Mouse (Mus musculus) intestine, embryonic 15.5 days (tissue): ENCODE measurements around the gene Cdx2. TPM values are rescaled to one million over a fixed set of nuclear protein-coding genes. Genes with fewer than 3 reads are reported as not detected.

Experiments
- ATAC-seq: fragments of 200-750 bp; cut with Nextera tagmentation; 2 replicates; pipeline ENCODE4 v1.8.0; 2017; ENCODE audit warnings: moderate TSS enrichment, moderate library complexity
- H3K27ac ChIP-seq: fragments of 300-500 bp; sonication (generic); 2 replicates; pipeline ENCODE4 v1.5.1; 2015; ENCODE audit warnings: mild to moderate bottlenecking, inconsistent platforms
- H3K27me3 ChIP-seq: fragments of 300-500 bp; sonication (generic); replicated peaks from 2 replicates; pipeline ENCODE4 v1.6.1; 2015; ENCODE audit warnings: inconsistent platforms
- H3K36me3 ChIP-seq: fragments of 300-500 bp; sonication (generic); 2 replicates; pipeline ENCODE4 v1.6.1; 2015; ENCODE audit warnings: inconsistent platforms
- H3K4me1 ChIP-seq: fragments of 300-500 bp; sonication (generic); replicated peaks from 2 replicates; pipeline ENCODE4 v1.6.1; 2015; ENCODE audit warnings: inconsistent platforms
- H3K4me2 ChIP-seq: fragments of 300-500 bp; sonication (generic); replicated peaks from 2 replicates; pipeline ENCODE4 v1.6.1; 2015; ENCODE audit warnings: mild to moderate bottlenecking, inconsistent platforms
- H3K4me3 ChIP-seq: fragments of 300-500 bp; sonication (generic); replicated peaks from 2 replicates; pipeline ENCODE4 v1.5.1; 2015; ENCODE audit warnings: inconsistent platforms
- H3K9ac ChIP-seq: fragments of 300-500 bp; sonication (generic); 2 replicates; pipeline ENCODE4 v1.6.1; 2015; ENCODE audit warnings: inconsistent platforms
- H3K9me3 ChIP-seq: fragments of 300-500 bp; sonication (generic); 2 replicates; pipeline ENCODE4 v1.6.1; 2016; ENCODE audit warnings: inconsistent platforms
- WGBS: fragments of 180-500 bp; shearing (Covaris S2); methylation state at CpG from one replicate; pipeline ENCODE4 v1.1.7; 2015; 5-methylcytosine and 5-hydroxymethylcytosine counted together
- polyA plus RNA-seq: library from polyadenylated mRNA; unstranded; fragments of >200 nt; fragmentation: Nextera tagmentation; extraction: Ambion mirVana; gene quantifications from 2 replicates; pipeline ENCODE4 v1.2.1, GENCODE M21; 2015

The Cdx2 gene
- polyA plus RNA-seq, 1 experiment from 2014 or later, result 38.2 TPM

- Histone ChIP-seq H3K9me3 (no peaks in the 10 kb centered on the region), H3K27ac (no peak overlapping the region), H3K36me3 (no peaks in the 10 kb centered on the region), H3K4me3 (no peak overlapping the region), H3K9ac (no peak overlapping the region), H3K27me3 (no peaks in the 10 kb centered on the region), H3K4me1 (no peaks in the 10 kb centered on the region), H3K4me2 (no peak overlapping the region)
- ATAC-seq, result 0 out of 2 replicates have a peak, but pooled peaks have one; percentile 31
- WGBS, result 29% methylated on average over 7 of the region's 7 CpGs
Observed at GRCm38 (mm10) chr5:147332711-147333110, 25.6 kb upstream of the Cdx2 start.

GRCm38 (mm10) chr5:147331547-147331946 lies 24.5 kb upstream of the Cdx2 start:
- Histone ChIP-seq H3K4me2 (no peak overlapping the region), H3K4me1 (no peaks in the 10 kb centered on the region), H3K4me3 (no peak overlapping the region), H3K27me3 (no peaks in the 10 kb centered on the region), H3K9ac (no peak overlapping the region), H3K36me3 (no peaks in the 10 kb centered on the region), H3K9me3 (no peaks in the 10 kb centered on the region), H3K27ac (no peak overlapping the region)
- no peak for ATAC-seq
- 47% methylated on average over 2 of the region's 2 CpGs for WGBS

DNA sequence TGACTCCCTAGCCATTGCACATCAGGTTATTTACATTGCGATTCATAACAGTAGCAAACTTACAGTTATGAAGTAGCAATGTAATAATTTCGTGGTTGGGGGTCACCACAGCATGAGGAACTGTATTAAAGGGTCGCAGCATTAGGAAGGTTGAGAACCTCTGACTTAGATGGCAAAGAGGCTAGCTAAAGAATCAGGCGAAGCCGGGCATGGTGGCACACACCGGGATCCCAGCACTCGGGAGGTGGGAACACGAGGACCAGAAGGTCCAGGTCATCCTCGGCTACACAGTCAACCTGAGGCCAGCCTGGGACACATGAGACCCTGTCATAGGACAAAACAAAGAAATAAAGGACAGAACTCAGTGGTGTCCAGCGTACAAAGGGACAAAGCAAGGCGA lies 22.9 kb upstream of the Cdx2 start:
- H3K36me3 ChIP-seq, result no peaks in the 10 kb centered on the region
- no peak overlapping the region for H3K4me3 ChIP-seq
- ATAC-seq, result no peak
- no peak overlapping the region for H3K27ac ChIP-seq
- H3K9me3 ChIP-seq, result no peaks in the 10 kb centered on the region
- H3K9ac ChIP-seq, result no peak overlapping the region
- no peaks in the 10 kb centered on the region for H3K27me3 ChIP-seq
- no peak overlapping the region for H3K4me2 ChIP-seq
- 88% methylated on average over 11 of the region's 11 CpGs for WGBS
- no peaks in the 10 kb centered on the region for H3K4me1 ChIP-seq

DNA sequence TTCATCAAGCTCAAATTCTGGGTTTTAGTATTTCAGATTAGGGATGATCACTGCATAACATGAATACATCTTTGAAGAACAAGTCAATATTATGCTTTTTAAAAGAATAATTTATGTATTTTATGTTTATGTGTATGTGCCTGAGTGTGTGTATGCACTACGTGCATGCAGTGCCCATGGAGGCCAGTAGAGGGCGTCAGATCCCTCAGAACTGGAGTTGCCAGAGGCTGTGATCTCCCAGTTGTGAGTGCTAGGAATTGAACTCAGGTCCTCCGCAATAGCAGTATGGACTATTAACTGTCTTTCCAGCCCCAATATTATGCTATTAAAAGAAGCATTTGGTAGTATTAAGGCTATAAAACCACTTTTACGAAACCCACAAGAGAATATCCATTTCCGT lies 20.6 kb upstream of the Cdx2 start:
- Histone ChIP-seq H3K4me1 (0 out of 2 replicates have a peak, but pooled peaks cover 3% of the 10 kb centered on the region), H3K9ac (no peak overlapping the region), H3K27me3 (0 out of 2 replicates have a peak, but pooled peaks cover 2% of the 10 kb centered on the region), H3K27ac (no peak overlapping the region), H3K4me3 (no peak overlapping the region), H3K4me2 (no peak overlapping the region), H3K36me3 (no peaks in the 10 kb centered on the region), H3K9me3 (no peaks in the 10 kb centered on the region)
- ATAC-seq, result no peak
- WGBS, result 91% methylated on average over 5 of the region's 5 CpGs

DNA sequence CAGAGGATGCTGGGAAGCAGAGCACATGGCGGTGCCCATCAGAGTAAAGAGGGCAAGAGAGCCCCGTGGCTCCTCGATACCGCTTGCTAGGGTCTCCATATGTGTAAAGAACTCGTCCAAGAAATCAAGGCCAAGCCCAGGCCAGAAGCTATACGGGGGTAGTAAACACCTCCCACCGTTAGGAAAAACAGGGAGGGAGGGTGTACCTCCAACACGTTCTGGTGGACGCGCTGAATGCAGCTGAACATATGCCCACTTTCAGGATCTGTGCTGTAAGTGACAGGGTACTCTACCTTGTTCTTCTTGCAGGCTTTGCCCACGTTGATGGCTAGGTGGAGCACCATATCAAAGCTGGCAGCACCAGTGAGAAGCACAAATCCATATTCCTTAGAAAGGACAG lies 18.9 kb upstream of the Cdx2 start:
- Histone ChIP-seq H3K4me3 (no peak overlapping the region), H3K36me3 (no peaks in the 10 kb centered on the region), H3K27me3 (peaks cover 10% of the 10 kb centered on the region; the same call in 1 of the 2 replicates), H3K9ac (no peak overlapping the region), H3K9me3 (no peaks in the 10 kb centered on the region), H3K27ac (no peak overlapping the region), H3K4me1 (0 out of 2 replicates have a peak, but pooled peaks cover 3% of the 10 kb centered on the region), H3K4me2 (no peak overlapping the region)
- whole genome bisulfite sequencing, result 72% methylated on average over 11 of the region's 11 CpGs
- ATAC-seq, result no peak

DNA sequence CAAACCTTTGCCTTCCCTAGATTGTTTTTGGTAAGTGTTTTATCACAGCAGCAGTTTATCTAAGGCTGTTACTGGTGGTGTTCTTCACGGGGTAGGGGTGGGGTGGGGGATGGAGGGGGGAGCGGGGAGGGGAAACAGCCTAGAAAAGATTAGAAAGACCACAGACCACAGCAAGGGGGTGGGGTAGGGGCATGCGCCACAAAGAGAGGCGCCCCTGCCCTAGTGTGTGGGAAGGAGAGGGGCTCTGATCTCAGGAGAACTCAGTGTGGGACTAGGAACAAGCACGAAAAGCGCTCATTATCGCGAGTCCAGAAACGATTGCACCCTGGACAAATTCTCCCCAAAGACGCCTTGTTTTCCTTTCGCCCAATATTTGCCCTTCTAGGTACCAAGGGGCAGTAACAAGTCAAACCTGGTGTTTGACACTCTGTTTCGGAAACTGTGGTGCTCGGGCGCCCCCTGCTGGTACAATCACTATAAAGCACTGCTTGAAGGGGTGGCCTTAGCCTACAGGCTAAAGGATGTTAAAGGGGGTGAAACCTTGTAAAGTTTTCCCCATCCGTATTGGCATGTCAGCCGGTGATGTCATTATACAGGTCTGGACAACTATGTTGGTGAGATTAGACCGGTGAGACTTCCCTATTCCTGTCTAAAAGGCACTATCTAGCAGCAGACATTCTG lies 16.3 kb upstream of the Cdx2 start:
- 13% methylated on average over 17 of the region's 17 CpGs for WGBS
- Histone ChIP-seq H3K4me2 (peak overlapping the region; percentile 26; the same call in 1 of the 2 replicates), H3K9ac (no peak overlapping the region), H3K4me1 (0 out of 2 replicates have a peak, but pooled peaks cover 3% of the 10 kb centered on the region), H3K27ac (no peak overlapping the region), H3K4me3 (no peak overlapping the region), H3K27me3 (peaks cover 20% of the 10 kb centered on the region), H3K9me3 (no peaks in the 10 kb centered on the region), H3K36me3 (no peaks in the 10 kb centered on the region)
- ATAC-seq, result peak; percentile 61

GRCm38 (mm10) chr5:147322183-147322582 lies 15.1 kb upstream of the Cdx2 start, which contains the start of gene Urad:
TSS of gene Urad (minus strand) at chr5:147322440.
- no peaks in the 10 kb centered on the region for H3K9me3 ChIP-seq
- H3K4me1 ChIP-seq, result 0 out of 2 replicates have a peak, but pooled peaks cover 3% of the 10 kb centered on the region
- H3K4me2 ChIP-seq, result peak within 1 kb of the TSS; percentile 26; the same call in 1 of the 2 replicates
- no peak within 1 kb of the TSS for H3K9ac ChIP-seq
- ATAC-seq, result no peak
- no peak within 1 kb of the TSS for H3K27ac ChIP-seq
- no peaks in the 10 kb centered on the region for H3K36me3 ChIP-seq
- peaks cover 30% of the 10 kb centered on the region for H3K27me3 ChIP-seq
- no peak within 1 kb of the TSS for H3K4me3 ChIP-seq
- 53% methylated on average over 8 of the region's 8 CpGs for WGBS

GRCm38 (mm10) chr5:147319653-147320052 lies 12.6 kb upstream of the Cdx2 start:
- H3K36me3 ChIP-seq, result no peaks in the 10 kb centered on the region
- peak; percentile 15; the same call in 1 of the 2 replicates for ATAC-seq
- H3K4me3 ChIP-seq, result no peak overlapping the region
- no peak overlapping the region for H3K4me2 ChIP-seq
- peaks cover 54% of the 10 kb centered on the region for H3K27me3 ChIP-seq
- H3K27ac ChIP-seq, result no peak overlapping the region
- H3K9ac ChIP-seq, result no peak overlapping the region
- no peaks in the 10 kb centered on the region for H3K9me3 ChIP-seq
- 0 out of 2 replicates have a peak, but pooled peaks cover 3% of the 10 kb centered on the region for H3K4me1 ChIP-seq

- Histone ChIP-seq H3K4me2 (0 out of 2 replicates have a peak overlapping the region, but pooled peaks have one; percentile 34), H3K4me3 (no peak overlapping the region), H3K36me3 (no peaks in the 10 kb centered on the region), H3K9me3 (no peaks in the 10 kb centered on the region), H3K9ac (no peak overlapping the region), H3K27ac (peak overlapping the region; percentile 51; the same call in 1 of the 2 replicates), H3K27me3 (peaks cover 69% of the 10 kb centered on the region), H3K4me1 (no peaks in the 10 kb centered on the region)
- ATAC-seq, result peak; percentile 13
- WGBS, result 28% methylated on average over 7 of the region's 7 CpGs
Observed at GRCm38 (mm10) chr5:147317991-147318390, 10.9 kb upstream of the Cdx2 start.

- Histone ChIP-seq H3K9me3 (no peaks in the 10 kb centered on the region), H3K36me3 (no peaks in the 10 kb centered on the region), H3K9ac (no peak overlapping the region), H3K4me2 (peak overlapping the region; percentile 34), H3K4me1 (no peaks in the 10 kb centered on the region), H3K27me3 (peaks cover 67% of the 10 kb centered on the region), H3K4me3 (no peak overlapping the region), H3K27ac (peak overlapping the region; percentile 56)
- ATAC-seq, result peak; percentile 66
- WGBS, result 5% methylated on average over 7 of the region's 7 CpGs
Observed at GRCm38 (mm10) chr5:147317321-147317720, 10.3 kb upstream of the Cdx2 start.

DNA sequence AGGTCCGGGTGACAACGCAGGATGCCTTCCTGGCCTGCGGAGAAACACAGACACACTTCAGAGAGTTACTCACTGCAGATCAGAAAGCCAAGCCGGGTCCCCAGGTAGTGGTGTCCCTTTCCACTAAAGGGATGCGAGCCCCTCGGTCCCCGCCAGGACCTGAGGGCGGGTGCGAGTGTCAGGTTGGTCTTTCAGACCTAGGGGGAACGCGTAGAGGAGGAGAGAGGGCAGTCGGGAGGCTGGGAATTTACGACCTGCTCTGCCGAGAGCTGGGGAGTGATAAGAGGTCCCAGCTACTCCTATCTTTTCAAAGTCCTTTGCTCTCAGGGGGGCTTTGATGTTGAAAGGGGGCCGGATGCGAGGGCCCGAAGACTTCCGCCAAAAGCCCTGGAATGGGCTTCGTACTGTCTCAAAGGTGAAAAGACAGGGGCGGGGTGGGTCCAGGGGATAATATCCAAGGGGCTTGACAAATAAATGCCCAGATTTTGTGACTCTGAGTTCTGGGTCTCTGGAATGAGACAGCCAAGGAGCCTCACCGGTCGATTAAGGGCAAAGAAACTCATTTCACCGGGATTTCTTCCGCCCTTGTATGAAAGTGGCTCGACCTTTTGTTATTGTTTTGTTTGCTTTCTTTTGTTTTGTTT lies 8.5 kb upstream of the Cdx2 start:
- no peaks in the 10 kb centered on the region for H3K4me1 ChIP-seq
- peak overlapping the region; percentile 89 for H3K27ac ChIP-seq
- peak overlapping the region; percentile 41 for H3K4me3 ChIP-seq
- H3K27me3 ChIP-seq, result peaks cover 74% of the 10 kb centered on the region
- no peaks in the 10 kb centered on the region for H3K36me3 ChIP-seq
- peak; percentile 70 for ATAC-seq
- H3K4me2 ChIP-seq, result peak overlapping the region; percentile 60
- 1% methylated on average over 25 of the region's 25 CpGs for WGBS
- H3K9me3 ChIP-seq, result no peaks in the 10 kb centered on the region
- H3K9ac ChIP-seq, result peak overlapping the region; percentile 56

GRCm38 (mm10) chr5:147314646-147315431 lies 7.8 kb upstream of the Cdx2 start:
- H3K4me2 ChIP-seq, result peak overlapping the region; percentile 60
- no peaks in the 10 kb centered on the region for H3K9me3 ChIP-seq
- H3K9ac ChIP-seq, result peak overlapping the region; percentile 56
- WGBS, result 2% methylated on average over 39 of the region's 39 CpGs
- peak overlapping the region; percentile 89 for H3K27ac ChIP-seq
- peak; percentile 39 for ATAC-seq
- H3K27me3 ChIP-seq, result peaks cover 80% of the 10 kb centered on the region
- peak overlapping the region; percentile 41 for H3K4me3 ChIP-seq
- H3K4me1 ChIP-seq, result no peaks in the 10 kb centered on the region
- H3K36me3 ChIP-seq, result no peaks in the 10 kb centered on the region
